Mouse (Mus musculus) heart, embryonic 10.5 days (tissue): ENCODE data around the gene Fcho2. TPM values are rescaled to one million over a fixed set of nuclear protein-coding genes. Genes with fewer than 3 reads are reported as not detected.
A peak's percentile ranks its signal among the peaks of the same experiment; 100 is the strongest.

Experiments used
- DNase-seq: peaks from one replicate; pipeline ENCODE4 v3.0.0-alpha.2; 2017; ENCODE audit warnings: low spot score
- H3K27ac ChIP-seq: fragments of 300-500 bp; sonication (generic); 2 replicates; pipeline ENCODE4 v1.5.1; 2016; ENCODE audit warnings: mild to moderate bottlenecking
- H3K27me3 ChIP-seq: fragments of 300-500 bp; sonication (generic); 2 replicates; pipeline ENCODE4 v1.6.1; 2016; ENCODE audit warnings: mild to moderate bottlenecking; ENCODE audit not compliant: poor library complexity, insufficient read depth, severe bottlenecking
- H3K36me3 ChIP-seq: fragments of 300-500 bp; sonication (generic); 2 replicates; pipeline ENCODE4 v1.6.1; 2016; ENCODE audit warnings: mild to moderate bottlenecking, moderate library complexity
- H3K4me1 ChIP-seq: fragments of 300-500 bp; sonication (generic); 2 replicates; pipeline ENCODE4 v1.6.1; 2016; ENCODE audit warnings: mild to moderate bottlenecking
- H3K4me3 ChIP-seq: fragments of 300-500 bp; sonication (generic); 2 replicates; pipeline ENCODE4 v1.5.1; 2016; ENCODE audit warnings: mild to moderate bottlenecking, moderate library complexity
- H3K9me3 ChIP-seq: fragments of 300-500 bp; sonication (generic); 2 replicates; pipeline ENCODE4 v1.6.1; 2016; ENCODE audit warnings: mild to moderate bottlenecking, moderate library complexity
- WGBS: fragments of 180-500 bp; shearing (Covaris S2); methylation state at CpG from one replicate; pipeline ENCODE4 v1.1.7; 2016; 5-methylcytosine and 5-hydroxymethylcytosine counted together
- polyA plus RNA-seq: library from polyadenylated mRNA; unstranded; fragments of >200 nt; fragmentation: Nextera tagmentation; extraction: Ambion mirVana; gene quantifications from 2 replicates; pipeline ENCODE4 v1.2.1, GENCODE M21; 2016

Fcho2 gene
- polyA plus RNA-seq, 1 experiment from 2014 or later = 30.2 TPM

DNA sequence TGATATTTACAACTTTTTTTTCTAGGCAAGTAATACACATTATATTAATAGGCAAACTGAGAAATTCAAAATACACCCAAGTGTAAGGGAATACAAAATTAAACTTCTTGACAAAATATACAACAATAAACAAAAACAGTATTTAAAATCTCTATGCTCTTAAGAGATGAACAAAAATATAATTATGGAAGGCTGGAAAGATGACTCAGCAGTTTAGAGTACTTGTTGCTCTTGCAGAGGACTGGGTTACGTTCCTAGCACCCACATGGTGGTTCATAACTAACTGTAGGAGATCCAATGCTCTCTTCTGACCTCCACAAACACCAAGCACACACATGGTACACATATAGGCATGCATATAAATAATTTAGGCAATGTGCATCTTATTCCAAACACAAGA lies 22.4 kb downstream of the Fcho2 start:
- Histone ChIP-seq H3K27ac (no peak overlapping the region), H3K4me3 (no peak overlapping the region), H3K9me3 (no peaks in the 10 kb centered on the region), H3K4me1 (no peaks in the 10 kb centered on the region), H3K36me3 (peaks cover 27% of the 10 kb centered on the region), H3K27me3 (no peaks in the 10 kb centered on the region)
- no peak for DNase-seq
- WGBS = 100% methylated on average over 1 of the region's 1 CpGs

- H3K27me3 ChIP-seq = no peaks in the 10 kb centered on the region
- WGBS = 94% methylated on average over 1 of the region's 1 CpGs
- peaks cover 20% of the 10 kb centered on the region for H3K36me3 ChIP-seq
- H3K9me3 ChIP-seq = no peaks in the 10 kb centered on the region
- no peak overlapping the region for H3K4me3 ChIP-seq
- no peak overlapping the region for H3K27ac ChIP-seq
- DNase-seq = no peak
- 0 out of 2 replicates have a peak, but pooled peaks cover 2% of the 10 kb centered on the region for H3K4me1 ChIP-seq
Measured at GRCm38 (mm10) chr13:98791693-98792092, 23.6 kb downstream of the Fcho2 start.

DNA sequence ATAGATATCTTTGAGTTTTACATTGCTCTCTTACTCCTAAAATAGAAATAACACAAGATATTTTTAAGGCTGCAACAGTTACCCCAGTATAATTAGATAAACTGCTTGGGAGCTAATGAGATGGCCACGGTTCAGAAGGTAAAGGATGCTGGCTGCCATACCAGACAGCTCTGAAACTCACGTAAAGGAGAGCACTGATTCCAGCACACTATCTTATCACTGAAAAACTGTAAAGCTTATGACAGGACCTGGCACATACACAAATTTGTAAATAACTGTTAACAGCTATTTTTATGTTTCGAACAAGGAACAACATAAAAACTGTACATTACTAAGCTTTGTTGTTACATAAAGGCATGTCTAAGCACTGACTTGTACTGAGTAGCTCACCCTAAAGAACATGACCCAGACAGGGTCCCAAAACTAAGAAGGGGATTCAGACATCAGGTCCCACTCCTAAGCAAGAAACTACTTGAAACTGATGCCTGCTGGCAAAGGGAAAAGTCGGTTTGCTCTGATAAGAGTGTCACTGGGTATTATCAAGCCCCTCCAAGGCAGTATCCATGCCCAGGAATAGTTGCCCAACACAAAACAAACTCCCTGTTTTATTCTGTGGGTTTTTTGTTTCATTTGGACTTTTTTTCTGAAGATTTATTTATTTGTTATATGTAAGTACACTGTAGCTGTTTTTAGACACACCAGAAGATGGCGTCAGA lies 28.1 kb downstream of the Fcho2 start:
- WGBS = 66% methylated on average over 5 of the region's 5 CpGs
- H3K9me3 ChIP-seq = no peaks in the 10 kb centered on the region
- H3K27me3 ChIP-seq = no peaks in the 10 kb centered on the region
- no peak overlapping the region for H3K4me3 ChIP-seq
- DNase-seq = no peak
- peaks cover 29% of the 10 kb centered on the region for H3K36me3 ChIP-seq
- 0 out of 2 replicates have a peak, but pooled peaks cover 2% of the 10 kb centered on the region for H3K4me1 ChIP-seq
- H3K27ac ChIP-seq = no peak overlapping the region

GRCm38 (mm10) chr13:98777959-98778358 lies 37.3 kb downstream of the Fcho2 start:
- Histone ChIP-seq H3K9me3 (no peaks in the 10 kb centered on the region), H3K27me3 (no peaks in the 10 kb centered on the region), H3K4me1 (no peaks in the 10 kb centered on the region), H3K36me3 (peaks cover 54% of the 10 kb centered on the region), H3K4me3 (no peak overlapping the region), H3K27ac (no peak overlapping the region)
- no peak for DNase-seq
- WGBS = 80% methylated on average over 3 of the region's 3 CpGs

DNA sequence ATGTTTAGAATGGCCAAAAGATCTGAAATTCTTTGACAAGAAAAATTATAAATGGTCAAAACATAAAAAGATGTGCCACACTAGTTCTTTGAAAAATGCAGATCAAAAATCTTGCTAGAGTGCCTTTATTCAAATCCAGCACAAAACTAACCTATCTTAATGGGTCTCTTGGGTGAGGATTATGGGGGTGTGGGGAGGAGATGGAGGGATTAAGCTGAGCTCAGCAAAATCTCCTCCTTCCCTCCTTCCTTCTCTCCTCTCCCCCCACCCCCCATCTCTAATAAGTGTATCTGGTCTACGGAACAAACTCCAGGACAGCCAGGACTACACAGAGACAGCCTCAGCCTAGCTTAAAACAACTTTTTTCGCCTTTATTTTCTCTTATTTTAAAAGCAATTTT lies 43.8 kb downstream of the Fcho2 start:
- H3K4me1 ChIP-seq = peaks cover 4% of the 10 kb centered on the region; the same call in 1 of the 2 replicates
- 89% methylated on average over 2 of the region's 2 CpGs for WGBS
- H3K27me3 ChIP-seq = no peaks in the 10 kb centered on the region
- H3K36me3 ChIP-seq = peaks cover 16% of the 10 kb centered on the region
- no peak for DNase-seq
- H3K27ac ChIP-seq = no peak overlapping the region
- no peak overlapping the region for H3K4me3 ChIP-seq
- H3K9me3 ChIP-seq = no peaks in the 10 kb centered on the region

DNA sequence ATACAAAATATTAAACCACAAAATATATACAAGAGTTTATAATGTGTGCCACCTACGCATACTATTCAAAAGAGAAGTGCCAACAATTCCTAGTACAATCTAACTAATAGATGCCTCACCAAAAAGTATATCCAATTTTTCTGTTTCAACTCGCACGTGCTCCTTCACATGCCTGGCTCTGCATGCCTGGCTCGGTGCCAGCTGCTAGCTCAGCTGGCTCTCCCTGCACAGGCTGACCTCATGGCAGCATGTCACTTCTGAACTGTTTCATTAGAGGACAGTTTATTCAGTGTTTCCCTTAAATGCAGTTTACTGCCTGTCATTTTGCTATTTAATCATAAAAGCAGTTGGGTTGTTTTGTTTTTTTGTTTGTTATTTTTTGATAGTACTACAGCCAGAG lies 46.9 kb downstream of the Fcho2 start:
- H3K4me3 ChIP-seq = no peak overlapping the region
- no peaks in the 10 kb centered on the region for H3K27me3 ChIP-seq
- WGBS = 48% methylated on average over 4 of the region's 4 CpGs
- H3K36me3 ChIP-seq = peaks cover 7% of the 10 kb centered on the region; the same call in 1 of the 2 replicates
- H3K4me1 ChIP-seq = peaks cover 4% of the 10 kb centered on the region; the same call in 1 of the 2 replicates
- DNase-seq = peak; percentile 78
- H3K9me3 ChIP-seq = no peaks in the 10 kb centered on the region
- H3K27ac ChIP-seq = no peak overlapping the region

DNA sequence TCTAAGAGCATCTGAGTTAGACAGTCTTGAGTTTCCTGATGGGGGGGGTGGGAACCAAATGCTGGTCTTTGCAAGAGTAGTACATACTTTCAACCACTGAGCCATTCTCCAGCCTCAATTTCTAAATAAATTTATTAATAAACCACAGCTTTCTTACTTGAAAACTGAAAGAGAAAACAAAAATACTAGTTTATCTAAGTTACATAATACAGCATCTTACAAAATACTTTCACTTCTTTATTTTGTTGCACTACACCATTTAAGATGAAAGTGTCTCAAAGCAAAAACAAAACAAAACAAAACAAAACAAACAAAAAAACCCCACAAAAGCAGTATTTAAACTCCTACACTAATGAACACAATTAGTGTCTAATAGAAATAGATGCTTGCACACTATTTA lies 53.5 kb downstream of the Fcho2 start:
- Histone ChIP-seq H3K36me3 (peaks cover 14% of the 10 kb centered on the region; the same call in 1 of the 2 replicates), H3K4me1 (no peaks in the 10 kb centered on the region), H3K4me3 (no peak overlapping the region), H3K27ac (no peak overlapping the region), H3K9me3 (no peaks in the 10 kb centered on the region), H3K27me3 (no peaks in the 10 kb centered on the region)
- no peak for DNase-seq

DNA sequence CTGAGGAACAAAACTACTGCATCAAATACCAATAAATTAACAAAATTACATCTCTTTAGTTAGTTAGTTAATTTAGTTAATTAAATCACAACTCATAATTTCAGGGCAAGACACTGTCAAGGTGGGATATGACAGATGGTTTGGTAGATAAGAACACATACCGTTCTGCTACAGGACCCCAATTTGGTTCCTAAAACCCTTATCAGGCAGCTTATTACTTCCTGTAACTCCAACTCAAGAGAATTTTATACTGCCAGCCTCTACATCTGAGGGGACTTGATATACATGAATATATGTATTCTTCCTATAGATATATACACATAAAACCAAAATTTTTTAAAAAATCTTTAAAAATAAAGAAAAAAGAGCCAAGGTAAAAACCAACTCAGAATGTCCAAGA lies 59.4 kb downstream of the Fcho2 start:
- Histone ChIP-seq H3K9me3 (no peaks in the 10 kb centered on the region), H3K4me3 (no peak overlapping the region), H3K27ac (no peak overlapping the region), H3K4me1 (no peaks in the 10 kb centered on the region), H3K27me3 (no peaks in the 10 kb centered on the region), H3K36me3 (peaks cover 12% of the 10 kb centered on the region)
- DNase-seq = no peak
- 65% methylated on average over 1 of the region's 1 CpGs for WGBS

GRCm38 (mm10) chr13:98744679-98745078 lies 70.6 kb downstream of the Fcho2 start:
- 54% methylated on average over 1 of the region's 1 CpGs for WGBS
- H3K4me3 ChIP-seq = no peak overlapping the region
- H3K36me3 ChIP-seq = peaks cover 47% of the 10 kb centered on the region
- H3K27me3 ChIP-seq = no peaks in the 10 kb centered on the region
- H3K4me1 ChIP-seq = no peaks in the 10 kb centered on the region
- H3K27ac ChIP-seq = no peak overlapping the region
- DNase-seq = no peak
- H3K9me3 ChIP-seq = no peaks in the 10 kb centered on the region

- no peaks in the 10 kb centered on the region for H3K27me3 ChIP-seq
- H3K9me3 ChIP-seq = no peaks in the 10 kb centered on the region
- H3K36me3 ChIP-seq = peaks cover 44% of the 10 kb centered on the region
- no peak for DNase-seq
- H3K4me3 ChIP-seq = no peak overlapping the region
- no peak overlapping the region for H3K27ac ChIP-seq
- H3K4me1 ChIP-seq = no peaks in the 10 kb centered on the region
Measured at GRCm38 (mm10) chr13:98743829-98744228, 71.4 kb downstream of the Fcho2 start.

DNA sequence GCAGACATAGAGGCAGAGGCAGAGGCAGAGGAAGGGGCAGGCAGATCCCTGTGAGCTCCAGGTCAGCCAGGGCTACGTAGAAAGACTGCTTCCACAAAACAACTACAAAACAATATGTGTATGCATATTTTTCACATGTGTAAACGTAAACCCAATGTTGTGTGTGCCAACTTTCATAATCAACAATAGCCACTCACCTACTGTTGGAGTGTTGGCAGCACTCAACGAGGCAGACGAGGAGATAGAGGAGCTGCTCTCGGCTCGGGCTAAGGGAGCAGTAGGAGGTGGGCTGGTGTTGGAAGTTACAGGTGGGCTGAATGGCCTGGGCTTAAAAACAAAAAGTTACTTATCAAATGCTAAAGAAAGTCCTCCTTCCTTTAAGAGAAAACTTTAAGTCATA lies 72.0 kb downstream of the Fcho2 start:
- no peak for DNase-seq
- Histone ChIP-seq H3K4me1 (no peaks in the 10 kb centered on the region), H3K27me3 (no peaks in the 10 kb centered on the region), H3K36me3 (peaks cover 44% of the 10 kb centered on the region), H3K27ac (no peak overlapping the region), H3K4me3 (no peak overlapping the region), H3K9me3 (no peaks in the 10 kb centered on the region)
- 78% methylated on average over 6 of the region's 6 CpGs for WGBS

DNA sequence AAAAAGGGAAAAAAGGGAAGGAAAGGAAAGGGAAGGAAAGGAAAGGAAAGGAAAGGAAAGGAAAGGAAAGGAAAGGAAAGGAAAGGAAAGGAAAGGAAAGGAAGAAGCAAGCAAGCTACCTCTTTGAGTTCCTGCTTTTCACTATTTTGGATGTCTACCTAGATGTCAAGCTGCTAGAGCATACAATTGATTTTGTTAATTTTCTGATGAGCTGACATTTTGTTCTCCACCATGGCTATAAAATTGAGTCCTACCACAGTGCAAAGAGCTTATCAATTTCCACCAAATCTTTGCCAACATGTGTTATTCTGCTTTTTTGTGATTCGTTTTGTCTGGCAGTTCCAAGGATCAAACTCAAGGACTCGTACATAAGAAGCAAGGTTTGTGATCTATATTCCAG lies 77.0 kb downstream of the Fcho2 start:
- no peak for DNase-seq
- Histone ChIP-seq H3K4me3 (no peak overlapping the region), H3K27ac (no peak overlapping the region), H3K9me3 (no peaks in the 10 kb centered on the region), H3K27me3 (no peaks in the 10 kb centered on the region), H3K36me3 (peaks cover 34% of the 10 kb centered on the region), H3K4me1 (no peaks in the 10 kb centered on the region)
- 97% methylated on average over 2 of the region's 2 CpGs for WGBS

GRCm38 (mm10) chr13:98733292-98733691 lies 82.0 kb downstream of the Fcho2 start:
- Histone ChIP-seq H3K27ac (no peak overlapping the region), H3K4me1 (no peaks in the 10 kb centered on the region), H3K36me3 (peaks cover 52% of the 10 kb centered on the region), H3K9me3 (no peaks in the 10 kb centered on the region), H3K27me3 (no peaks in the 10 kb centered on the region), H3K4me3 (no peak overlapping the region)
- WGBS = 64% methylated on average over 3 of the region's 3 CpGs
- no peak for DNase-seq
